Mouse (Mus musculus): ENCODE results near the gene Lrrc4.

DNA sequence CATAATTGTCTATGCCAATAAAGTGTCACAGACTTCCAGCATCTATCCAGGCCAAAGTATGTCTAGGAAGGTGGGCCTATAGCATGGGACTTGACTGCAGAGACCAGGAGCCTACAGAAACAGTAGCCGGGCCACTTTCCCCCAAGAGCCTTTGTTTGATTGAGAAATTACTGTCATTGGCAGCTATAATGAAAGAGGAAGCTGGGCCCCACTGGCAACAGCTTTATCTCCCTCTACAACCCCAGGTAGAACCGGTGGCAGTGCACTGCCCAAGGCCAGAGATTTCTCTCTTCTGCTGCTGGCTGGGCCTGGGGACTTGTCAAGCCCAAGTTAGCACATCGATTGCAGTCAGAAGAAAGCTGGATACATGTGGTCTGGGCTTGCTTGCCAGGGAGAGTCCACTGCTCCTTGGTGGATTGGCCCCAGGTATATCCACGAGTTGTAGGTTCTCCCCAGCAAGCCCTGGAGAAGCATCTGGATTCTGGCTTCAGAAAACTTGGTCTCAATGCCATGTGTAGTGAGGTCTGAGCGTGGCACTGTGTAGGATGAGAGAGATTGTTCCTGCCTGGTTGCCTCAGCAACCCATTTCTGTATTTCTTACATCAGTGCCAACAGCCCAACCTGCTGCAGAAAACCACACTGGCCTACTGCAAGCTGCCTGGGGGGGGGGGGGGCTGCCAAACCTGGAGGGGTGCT is 40.3 kb upstream of the Lrrc4 start:
- no peak for TF ChIP-seq CTCF (IDR thresholded peaks at IDR 0.05; ENCODE audit: low read depth)
- no peak for TF ChIP-seq EP300 (optimal IDR thresholded peaks at IDR 0.05)
